Mouse (Mus musculus): ENCODE results near the gene Jph2. TPM values are rescaled to one million over a fixed set of nuclear protein-coding genes. Genes with fewer than 3 reads are reported as not detected.
A peak's percentile ranks its signal among the peaks of the same experiment; 100 is the strongest.

The Jph2 gene
- polyA plus RNA-seq, 1 experiment from 2014 or later = 0.19 TPM

DNA sequence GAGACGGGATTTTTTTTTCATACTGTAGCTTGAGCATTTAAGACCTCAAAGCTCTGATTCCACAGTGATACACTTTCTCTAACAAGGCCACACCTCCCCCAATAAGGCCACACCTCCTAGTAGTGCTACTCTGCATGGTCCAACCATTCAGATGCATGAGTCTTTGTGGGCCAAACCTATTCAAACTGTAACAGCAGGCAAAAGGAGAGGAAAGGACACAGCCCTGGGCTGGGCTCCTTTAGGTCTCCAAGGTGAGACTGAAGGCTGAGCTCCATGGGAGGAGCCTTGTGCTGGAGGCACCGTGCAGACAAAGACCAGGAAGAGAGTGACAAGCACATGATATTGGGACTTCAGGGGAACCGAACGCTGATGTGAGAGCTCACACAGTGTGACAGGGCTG, 80.5 kb downstream of the Jph2 start:
- Histone ChIP-seq H3K36me3 (ENCODE audit: control insufficient read depth, insufficient read depth, low read length) (peaks cover 7% of the 10 kb centered on the region), H3K4me1 (ENCODE audit: control insufficient read depth, insufficient read depth, low read length) (no peaks in the 10 kb centered on the region), H3K9ac (ENCODE audit: low read length) (no peak overlapping the region), H3K9me3 (ENCODE audit: control insufficient read depth, low read length) (no peaks in the 10 kb centered on the region), H3K27me3 (ENCODE audit: control insufficient read depth, insufficient read depth, low read length) (no peaks in the 10 kb centered on the region), H3K4me3 (ENCODE audit: low read depth, low read length) (no peak overlapping the region), H3K4me2 (no peak overlapping the region), H3K27ac (ENCODE audit: low read depth, low read length) (no peak overlapping the region)
- DNase-seq (ENCODE audit: low spot score, missing footprints) (no peak), ATAC-seq (ENCODE audit: low FRiP score) (no peak)
- 88% methylated on average over 4 of the region's 4 CpGs for WGBS

DNA sequence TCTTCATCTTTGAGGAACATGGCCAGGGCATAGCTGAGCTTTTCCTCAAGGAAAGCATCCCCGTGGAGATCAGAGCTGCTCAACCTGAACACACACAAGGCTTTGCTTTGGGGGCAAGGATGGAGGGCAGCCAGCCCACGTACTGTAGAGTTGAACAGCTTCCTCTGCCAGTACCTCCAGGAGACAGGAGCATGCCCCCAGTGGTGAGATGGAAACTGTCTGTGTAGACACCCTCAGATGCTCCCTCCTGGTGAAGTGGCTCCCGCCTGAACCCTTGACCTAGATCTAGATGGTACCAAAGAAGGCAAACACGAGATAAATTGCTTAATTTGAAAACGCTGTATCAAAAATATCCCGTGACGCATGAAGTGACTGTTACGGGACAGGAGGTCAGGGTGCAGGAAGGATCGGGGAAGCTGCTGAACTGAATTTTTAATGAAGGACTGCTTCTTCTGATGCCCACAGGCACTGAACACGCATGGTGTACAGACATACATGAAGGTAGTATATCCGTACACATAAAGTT, 87.6 kb downstream of the Jph2 start:
- no peak overlapping the region for H3K9ac ChIP-seq (ENCODE audit: low read length)
- H3K36me3 ChIP-seq (ENCODE audit: control insufficient read depth, insufficient read depth, low read length) = no peaks in the 10 kb centered on the region
- no peak overlapping the region for H3K4me3 ChIP-seq (ENCODE audit: low read depth, low read length)
- ATAC-seq (ENCODE audit: low FRiP score) (no peak), DNase-seq (ENCODE audit: low spot score, missing footprints) (peak; percentile 86)
- no peaks in the 10 kb centered on the region for H3K4me1 ChIP-seq (ENCODE audit: control insufficient read depth, insufficient read depth, low read length)
- H3K9me3 ChIP-seq (ENCODE audit: control insufficient read depth, low read length) = no peaks in the 10 kb centered on the region
- no peak overlapping the region for H3K27ac ChIP-seq (ENCODE audit: low read depth, low read length)
- H3K27me3 ChIP-seq (ENCODE audit: control insufficient read depth, insufficient read depth, low read length) = no peaks in the 10 kb centered on the region
- H3K4me2 ChIP-seq = no peak overlapping the region
- WGBS = 79% methylated on average over 11 of the region's 11 CpGs

DNA sequence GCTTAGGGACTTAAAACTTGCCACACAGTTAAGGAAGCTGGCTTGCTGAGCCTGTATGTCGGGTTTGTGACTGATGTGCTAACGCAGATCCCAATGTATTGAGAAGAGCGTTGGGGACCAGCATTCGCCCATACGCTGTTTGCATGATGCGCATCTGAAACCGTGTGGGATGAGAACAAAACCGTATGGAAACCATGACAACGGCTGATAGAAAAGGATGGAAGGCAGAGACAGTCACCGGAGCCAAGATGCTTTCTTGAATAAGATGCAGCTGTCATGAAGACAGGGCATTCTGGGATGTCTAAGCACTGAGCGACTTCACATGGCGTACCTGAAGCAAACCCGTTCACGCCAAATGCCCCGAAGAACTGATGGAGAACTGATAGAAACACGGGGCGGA, 88.4 kb downstream of the Jph2 start:
- Histone ChIP-seq H3K9ac (ENCODE audit: low read length) (no peak overlapping the region), H3K9me3 (ENCODE audit: control insufficient read depth, low read length) (no peaks in the 10 kb centered on the region), H3K4me3 (ENCODE audit: low read depth, low read length) (no peak overlapping the region), H3K36me3 (ENCODE audit: control insufficient read depth, insufficient read depth, low read length) (no peaks in the 10 kb centered on the region), H3K4me1 (ENCODE audit: control insufficient read depth, insufficient read depth, low read length) (no peaks in the 10 kb centered on the region), H3K4me2 (no peak overlapping the region), H3K27me3 (ENCODE audit: control insufficient read depth, insufficient read depth, low read length) (no peaks in the 10 kb centered on the region), H3K27ac (ENCODE audit: low read depth, low read length) (no peak overlapping the region)
- DNase-seq (ENCODE audit: low spot score, missing footprints) (peak; percentile 67), ATAC-seq (ENCODE audit: low FRiP score) (no peak)
- WGBS = 82% methylated on average over 17 of the region's 17 CpGs

DNA sequence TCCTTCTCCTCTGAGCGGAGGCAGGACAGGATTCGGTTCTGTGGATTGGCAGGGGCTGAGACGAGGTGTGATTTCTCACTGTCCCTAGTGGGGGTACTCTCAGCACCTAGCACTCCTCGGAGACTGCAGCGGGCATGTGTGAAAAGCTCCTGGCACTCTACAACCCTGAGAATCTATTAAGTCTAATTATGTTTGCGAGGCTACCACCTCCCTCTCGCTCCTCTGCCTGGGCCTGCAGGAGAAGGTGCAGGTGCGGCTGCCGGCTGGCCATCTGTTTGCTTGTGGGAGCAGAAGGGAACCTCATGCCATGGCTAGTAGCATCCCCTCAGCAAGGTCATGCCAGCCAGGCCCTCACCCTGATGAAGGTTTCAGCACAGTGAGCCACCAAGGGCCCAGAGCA, 94.8 kb downstream of the Jph2 start:
- H3K4me1 ChIP-seq (ENCODE audit: control insufficient read depth, insufficient read depth, low read length) = peaks cover 19% of the 10 kb centered on the region
- ATAC-seq (ENCODE audit: low FRiP score) (no peak), DNase-seq (ENCODE audit: low spot score, missing footprints) (peak; percentile 41)
- H3K27ac ChIP-seq (ENCODE audit: low read depth, low read length) = no peak overlapping the region
- no peak overlapping the region for H3K9ac ChIP-seq (ENCODE audit: low read length)
- WGBS = 68% methylated on average over 9 of the region's 9 CpGs
- H3K4me2 ChIP-seq = no peak overlapping the region
- no peaks in the 10 kb centered on the region for H3K9me3 ChIP-seq (ENCODE audit: control insufficient read depth, low read length)
- H3K4me3 ChIP-seq (ENCODE audit: low read depth, low read length) = no peak overlapping the region
- H3K27me3 ChIP-seq (ENCODE audit: control insufficient read depth, insufficient read depth, low read length) = no peaks in the 10 kb centered on the region
- H3K36me3 ChIP-seq (ENCODE audit: control insufficient read depth, insufficient read depth, low read length) = no peaks in the 10 kb centered on the region

GRCm38 (mm10) chr2:163301641-163302040, 96.2 kb downstream of the Jph2 start:
- Histone ChIP-seq H3K9me3 (ENCODE audit: control insufficient read depth, low read length) (no peaks in the 10 kb centered on the region), H3K4me2 (no peak overlapping the region), H3K4me3 (ENCODE audit: low read depth, low read length) (no peak overlapping the region), H3K9ac (ENCODE audit: low read length) (no peak overlapping the region), H3K27me3 (ENCODE audit: control insufficient read depth, insufficient read depth, low read length) (no peaks in the 10 kb centered on the region), H3K27ac (ENCODE audit: low read depth, low read length) (no peak overlapping the region), H3K36me3 (ENCODE audit: control insufficient read depth, insufficient read depth, low read length) (no peaks in the 10 kb centered on the region), H3K4me1 (ENCODE audit: control insufficient read depth, insufficient read depth, low read length) (peaks cover 32% of the 10 kb centered on the region)
- peak; percentile 75 for DNase-seq (ENCODE audit: low spot score, missing footprints)
- no peak for ATAC-seq (ENCODE audit: low FRiP score)
- WGBS = 64% methylated on average over 5 of the region's 5 CpGs

GRCm38 (mm10) chr2:163300069-163301060, 97.4 kb downstream of the Jph2 start:
- Histone ChIP-seq H3K9ac (ENCODE audit: low read length) (no peak overlapping the region), H3K27me3 (ENCODE audit: control insufficient read depth, insufficient read depth, low read length) (no peaks in the 10 kb centered on the region), H3K27ac (ENCODE audit: low read depth, low read length) (no peak overlapping the region), H3K9me3 (ENCODE audit: control insufficient read depth, low read length) (no peaks in the 10 kb centered on the region), H3K4me3 (ENCODE audit: low read depth, low read length) (no peak overlapping the region), H3K4me1 (ENCODE audit: control insufficient read depth, insufficient read depth, low read length) (peaks cover 44% of the 10 kb centered on the region), H3K36me3 (ENCODE audit: control insufficient read depth, insufficient read depth, low read length) (no peaks in the 10 kb centered on the region), H3K4me2 (no peak overlapping the region)
- peak; percentile 18; the same call in 1 of the 2 replicates for ATAC-seq (ENCODE audit: low FRiP score)
- WGBS = 46% methylated on average over 14 of the region's 14 CpGs
- DNase-seq (ENCODE audit: low spot score, missing footprints) = peak; percentile 87

DNA sequence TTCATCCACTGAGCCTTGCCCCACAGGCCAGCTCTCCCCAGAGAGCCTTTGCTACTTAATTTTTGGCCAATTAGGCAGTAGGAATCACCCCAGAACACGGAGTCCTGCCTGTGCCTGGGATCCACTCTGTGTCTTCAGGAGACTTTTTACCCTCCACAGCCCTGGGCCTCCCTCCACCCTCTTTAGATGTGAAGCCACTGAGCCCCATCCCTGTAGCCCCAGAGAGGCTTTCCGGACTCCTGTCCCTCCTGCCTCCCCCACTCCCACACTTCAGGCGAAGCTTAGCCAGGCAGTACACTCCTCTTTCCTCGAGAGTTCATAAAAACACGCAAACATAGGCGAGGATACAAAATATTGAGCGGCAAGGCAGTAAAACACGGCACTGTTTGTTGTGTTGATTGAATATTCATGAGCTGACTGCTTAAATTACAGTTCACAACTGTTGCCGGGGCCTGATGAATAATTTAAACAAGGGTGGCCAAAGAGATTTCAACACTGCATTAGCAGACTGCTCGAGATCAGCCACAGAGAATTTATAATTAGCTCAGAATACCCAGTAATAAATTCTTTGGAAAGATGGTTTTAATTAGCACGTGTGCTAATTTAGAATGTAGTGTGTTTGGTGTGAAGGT, 100.7 kb downstream of the Jph2 start:
- no peak overlapping the region; the same call in 1 of the 2 replicates for H3K27ac ChIP-seq (ENCODE audit: low read depth, low read length)
- ATAC-seq (ENCODE audit: low FRiP score) (peak; percentile 66), DNase-seq (ENCODE audit: low spot score, missing footprints) (peak; percentile 89)
- H3K9me3 ChIP-seq (ENCODE audit: control insufficient read depth, low read length) = no peaks in the 10 kb centered on the region
- 43% methylated on average over 11 of the region's 11 CpGs for WGBS
- H3K36me3 ChIP-seq (ENCODE audit: control insufficient read depth, insufficient read depth, low read length) = no peaks in the 10 kb centered on the region
- H3K27me3 ChIP-seq (ENCODE audit: control insufficient read depth, insufficient read depth, low read length) = no peaks in the 10 kb centered on the region
- H3K4me3 ChIP-seq (ENCODE audit: low read depth, low read length) = no peak overlapping the region
- H3K9ac ChIP-seq (ENCODE audit: low read length) = no peak overlapping the region
- peaks cover 44% of the 10 kb centered on the region for H3K4me1 ChIP-seq (ENCODE audit: control insufficient read depth, insufficient read depth, low read length)
- H3K4me2 ChIP-seq = peak overlapping the region; percentile 33

GRCm38 (mm10) chr2:163288881-163289379, 108.9 kb downstream of the Jph2 start:
- no peak overlapping the region; the same call in 1 of the 2 replicates for H3K4me2 ChIP-seq

More at GRCm38 (mm10) chr2:163288881-163289379, 108.9 kb downstream of the Jph2 start:
- ATAC-seq (ENCODE audit: low FRiP score) = no peak
- Histone ChIP-seq H3K4me3 (ENCODE audit: low read depth, low read length) (no peak overlapping the region), H3K4me1 (ENCODE audit: control insufficient read depth, insufficient read depth, low read length) (peaks cover 3% of the 10 kb centered on the region), H3K27me3 (ENCODE audit: control insufficient read depth, insufficient read depth, low read length) (peaks cover 2% of the 10 kb centered on the region; the same call in 1 of the 2 replicates), H3K27ac (ENCODE audit: low read depth, low read length) (no peak overlapping the region), H3K9ac (ENCODE audit: low read length) (no peak overlapping the region), H3K36me3 (ENCODE audit: control insufficient read depth, insufficient read depth, low read length) (no peaks in the 10 kb centered on the region), H3K9me3 (ENCODE audit: control insufficient read depth, low read length) (no peaks in the 10 kb centered on the region)
- peak; percentile 85 for DNase-seq (ENCODE audit: low spot score, missing footprints)
- 23% methylated on average over 21 of the region's 21 CpGs for WGBS

Data from midbrain, embryonic 11.5 days (tissue).